Mouse (Mus musculus) brown adipose tissue, adult 24 weeks (tissue): ENCODE measurements around the gene Hadhb. TPM values are rescaled to one million over a fixed set of nuclear protein-coding genes. Genes with fewer than 3 reads are reported as not detected.
"Not testable (repeated sequence)": the region's sequence is repeated elsewhere in the genome, so short reads cannot be mapped to it uniquely, and the experiment has no call there.

Source experiments
- H3K27ac ChIP-seq: fragments of 200-500 bp; replicated peaks from 2 replicates; pipeline ENCODE4 v1.5.1; 2012; ENCODE audit warnings: low read depth, mild to moderate bottlenecking, low read length
- H3K4me1 ChIP-seq: fragments of 200-500 bp; 2 replicates; pipeline ENCODE4 v1.6.1; 2012; ENCODE audit warnings: low read length, mixed read lengths; ENCODE audit not compliant: control insufficient read depth, insufficient read depth, insufficient read length
- H3K4me3 ChIP-seq: fragments of 200-500 bp; 2 replicates; pipeline ENCODE4 v1.5.1; 2012; ENCODE audit warnings: low read depth, mild to moderate bottlenecking, low read length, moderate library complexity; ENCODE audit not compliant: insufficient read depth
- polyA plus RNA-seq: library from polyadenylated mRNA; stranded (reverse); fragments of >200 nt; gene quantifications from 2 replicates; pipeline ENCODE4 v1.2.4, GENCODE M21; 2012; ENCODE audit not compliant: missing spikeins, insufficient read depth, insufficient read length

Hadhb gene
- polyA plus RNA-seq, 1 experiment = 4,386 TPM

DNA sequence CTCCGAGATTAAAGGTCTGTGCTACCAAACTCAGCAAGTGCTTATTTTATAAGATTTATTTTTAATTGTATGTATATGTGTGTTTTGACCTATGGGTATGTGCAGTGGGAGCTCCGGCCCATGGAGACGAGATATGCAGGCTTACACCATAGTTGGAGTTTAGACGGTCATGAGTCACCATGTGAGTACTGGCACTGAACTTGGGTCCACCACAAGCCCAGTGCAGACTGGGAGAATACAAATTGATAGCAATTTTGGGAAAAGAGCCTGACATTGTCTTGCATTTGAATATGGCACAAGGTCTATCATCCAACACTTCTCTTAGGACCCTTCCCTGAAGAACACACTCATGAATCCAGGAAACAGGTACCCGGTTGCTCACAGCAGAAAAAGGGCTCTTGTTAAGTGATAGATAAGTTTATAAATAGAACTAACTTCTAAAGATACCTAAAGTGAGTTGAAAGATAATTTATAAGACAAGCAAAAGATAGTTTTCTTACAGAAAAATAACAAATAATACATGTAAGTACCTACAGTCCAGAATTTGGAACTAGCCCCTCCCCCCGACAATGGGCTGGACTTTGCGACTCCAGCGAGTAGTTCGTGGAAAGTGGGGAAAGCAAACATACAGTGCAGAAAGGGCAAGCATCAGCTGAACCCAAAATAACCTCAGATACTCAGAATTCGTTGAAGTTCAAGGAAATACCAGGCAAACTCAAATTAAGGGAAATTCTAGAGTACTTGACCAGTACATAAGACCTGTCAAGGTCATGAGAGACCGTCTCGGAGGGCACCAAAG lies 32.8 kb downstream of the Hadhb start:
- Histone ChIP-seq H3K4me3 (no peak overlapping the region), H3K27ac (0 out of 2 replicates have a peak overlapping the region, but pooled peaks have one; percentile 11), H3K4me1 (no peaks in the 10 kb centered on the region)

DNA sequence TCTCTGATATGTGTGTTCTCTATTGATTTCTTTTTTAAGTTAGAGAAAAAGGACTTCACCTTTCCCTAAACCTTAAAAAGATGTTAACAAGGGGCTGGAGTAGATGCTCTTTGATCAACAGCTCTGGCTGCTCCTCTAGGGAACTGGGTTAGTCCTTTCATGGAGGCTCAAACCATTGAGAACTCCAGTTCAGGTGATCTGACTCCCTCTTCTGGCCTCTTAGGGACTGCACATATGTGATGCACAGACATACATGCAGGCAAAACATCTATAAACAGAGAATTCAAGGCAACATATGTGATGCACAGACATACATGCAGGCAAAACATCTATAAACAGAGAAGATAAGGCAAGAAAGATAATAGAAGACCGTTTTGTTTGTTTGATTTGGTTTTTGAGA lies 37.4 kb downstream of the Hadhb start:
- no peaks in the 10 kb centered on the region for H3K4me1 ChIP-seq
- no peak overlapping the region for H3K4me3 ChIP-seq
- H3K27ac ChIP-seq = no peak overlapping the region

DNA sequence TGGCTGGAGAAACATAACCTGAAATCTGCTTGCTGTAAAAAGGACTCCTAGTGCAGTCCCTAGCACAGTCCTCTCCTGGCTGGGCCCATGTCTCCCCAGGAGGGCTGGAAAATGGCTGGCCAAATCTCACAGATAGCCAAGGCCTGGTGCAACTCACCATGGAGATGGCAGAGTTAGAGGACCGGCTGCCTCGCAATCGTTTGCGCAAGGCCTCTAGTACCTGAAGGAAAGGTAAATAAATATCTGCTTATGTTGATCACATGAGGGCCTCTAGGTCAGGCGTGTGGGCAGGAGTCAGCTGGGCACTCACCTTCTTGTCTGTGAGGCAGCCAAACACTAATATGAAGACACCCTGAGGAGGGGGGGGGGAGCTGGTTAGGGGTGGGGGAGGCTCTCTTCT lies 40.3 kb downstream of the Hadhb start:
- H3K27ac ChIP-seq = no peak overlapping the region
- no peak overlapping the region for H3K4me3 ChIP-seq
- H3K4me1 ChIP-seq = no peaks in the 10 kb centered on the region

DNA sequence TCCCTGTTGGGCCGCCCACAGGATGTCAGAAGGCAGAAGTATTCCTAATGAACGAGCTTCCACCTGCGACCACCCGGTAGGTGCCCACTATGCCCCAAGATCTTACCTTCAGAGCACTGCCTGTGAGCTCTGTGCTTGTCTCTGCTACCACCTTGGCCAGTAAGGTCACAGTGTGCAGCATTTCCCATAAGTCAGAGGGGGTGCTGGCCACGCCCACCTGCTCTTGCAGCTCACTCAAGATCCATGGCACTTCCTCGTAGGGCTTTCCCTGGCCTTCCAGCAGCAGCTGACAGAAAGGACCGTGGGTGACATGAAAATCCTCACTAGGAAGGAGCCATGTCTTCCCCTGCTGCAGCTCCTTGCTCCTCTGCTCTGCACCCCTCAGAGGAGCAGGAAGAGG lies 43.2 kb downstream of the Hadhb start:
- Histone ChIP-seq H3K27ac (no peak overlapping the region), H3K4me3 (no peak overlapping the region), H3K4me1 (no peaks in the 10 kb centered on the region)

DNA sequence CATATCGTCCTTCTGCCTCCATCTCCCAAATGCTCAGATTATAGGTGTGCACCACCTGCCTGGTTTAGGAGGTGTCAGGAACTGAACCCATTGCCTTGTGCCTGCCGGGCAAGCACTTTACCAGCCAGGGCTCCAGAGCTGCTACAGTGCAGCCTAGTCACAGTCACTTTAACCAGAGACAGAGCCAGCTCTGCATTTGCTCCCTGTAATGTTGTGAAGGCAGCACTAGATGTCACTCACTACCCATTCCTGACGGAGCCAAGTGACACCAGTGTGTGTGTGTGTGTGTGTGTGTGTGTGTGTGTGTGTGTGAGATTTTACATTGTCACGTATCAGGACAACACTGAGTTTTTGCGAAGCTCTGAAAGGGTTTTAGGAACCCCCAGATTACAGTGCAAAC lies 46.5 kb downstream of the Hadhb start:
- no peak overlapping the region for H3K27ac ChIP-seq
- no peak overlapping the region for H3K4me3 ChIP-seq
- H3K4me1 ChIP-seq = no peaks in the 10 kb centered on the region

DNA sequence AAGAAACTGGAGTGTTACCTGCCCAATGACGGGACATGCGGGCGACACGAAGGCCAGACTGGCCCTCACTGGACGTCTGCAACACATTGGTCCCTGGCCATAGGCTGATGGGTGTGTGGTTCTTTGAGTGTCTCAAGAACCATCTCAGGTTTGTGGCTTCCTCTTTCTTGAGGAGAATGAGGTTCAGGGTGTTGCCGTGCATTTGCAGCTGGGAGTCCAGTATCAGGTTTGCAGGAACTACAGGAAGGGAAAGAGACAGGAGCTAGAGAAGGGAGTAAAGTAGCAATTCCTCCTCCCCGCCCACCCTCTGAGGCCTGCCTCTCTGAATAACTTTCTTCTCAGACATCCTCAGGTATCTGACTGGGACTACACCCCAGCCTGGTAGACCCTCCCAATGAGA lies 47.2 kb downstream of the Hadhb start:
- H3K4me1 ChIP-seq = no peaks in the 10 kb centered on the region
- H3K4me3 ChIP-seq = no peak overlapping the region
- no peak overlapping the region for H3K27ac ChIP-seq

DNA sequence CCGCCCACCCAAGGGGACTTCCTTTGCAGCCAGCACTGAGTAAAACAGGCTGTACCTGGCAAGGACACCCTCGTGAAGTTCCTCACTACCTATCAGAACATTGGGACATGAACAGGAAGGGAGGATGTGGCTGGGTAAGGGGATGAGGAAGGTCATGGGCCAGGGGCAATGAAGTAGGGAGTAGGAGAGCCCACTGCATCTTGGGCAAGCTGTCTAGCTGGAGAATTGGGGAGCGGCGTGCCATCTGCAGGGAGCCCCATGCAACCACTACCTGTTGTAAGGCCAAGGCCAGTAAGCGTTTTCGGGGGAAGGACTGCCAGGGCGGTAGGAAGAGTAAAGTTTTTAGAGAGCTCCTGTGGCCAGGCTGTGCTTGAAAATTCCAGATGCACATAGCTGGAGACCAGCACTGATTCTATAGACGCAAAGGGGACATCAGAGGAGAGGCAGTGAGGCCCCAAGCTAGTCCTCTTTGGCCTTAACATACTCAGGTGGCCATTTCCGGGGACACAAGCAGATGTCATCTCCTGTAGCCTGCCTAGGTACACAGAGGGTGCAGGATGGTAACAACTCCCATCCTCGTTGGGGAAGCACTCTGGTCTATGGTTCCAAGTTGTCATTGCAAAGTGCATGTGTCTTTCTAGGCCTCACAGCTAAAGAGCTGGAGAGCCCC lies 48.3 kb downstream of the Hadhb start:
- Histone ChIP-seq H3K27ac (no peak overlapping the region), H3K4me3 (no peak overlapping the region), H3K4me1 (no peaks in the 10 kb centered on the region)

DNA sequence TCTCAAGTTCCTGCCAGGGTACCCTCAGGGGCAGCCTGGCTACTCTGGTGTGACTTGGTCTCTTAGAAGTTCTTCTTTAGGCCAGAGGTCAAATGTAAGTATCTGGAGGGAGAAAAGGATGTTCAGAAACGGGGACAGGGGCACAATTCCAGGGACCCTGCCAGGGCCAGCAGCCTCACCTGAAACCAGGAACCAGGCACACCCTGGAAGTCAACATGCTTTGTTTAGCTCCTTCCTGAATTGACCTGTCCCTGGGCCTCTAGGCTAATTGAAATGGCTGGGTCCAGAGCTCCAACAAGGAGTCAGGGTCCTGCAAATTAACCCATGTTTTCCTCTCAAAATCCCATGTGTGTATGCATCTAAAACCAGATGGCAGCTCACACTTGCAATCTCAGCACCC lies 49.4 kb downstream of the Hadhb start:
- H3K4me1 ChIP-seq = no peaks in the 10 kb centered on the region
- no peak overlapping the region for H3K27ac ChIP-seq
- no peak overlapping the region for H3K4me3 ChIP-seq

DNA sequence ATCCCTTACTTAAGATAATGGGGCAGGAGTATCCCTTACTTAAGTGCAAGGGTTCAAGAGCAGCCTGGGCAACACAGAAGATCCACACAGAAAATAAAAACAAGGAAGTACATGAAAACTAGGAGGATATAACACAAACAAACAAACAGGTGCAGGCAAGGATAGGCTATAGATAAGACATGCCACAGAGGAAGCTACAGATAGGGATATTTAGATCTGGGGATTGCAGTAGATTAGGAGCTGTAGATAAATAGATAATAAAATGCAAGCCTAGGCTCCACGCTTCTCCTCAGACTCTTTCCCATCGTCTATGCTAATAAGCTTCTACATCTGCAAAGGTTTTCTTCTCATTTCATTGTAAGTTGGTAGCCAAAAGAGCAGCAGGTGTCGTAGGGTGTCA lies 50.0 kb downstream of the Hadhb start:
- H3K27ac ChIP-seq = no peak overlapping the region
- H3K4me3 ChIP-seq = no peak overlapping the region
- no peaks in the 10 kb centered on the region for H3K4me1 ChIP-seq

DNA sequence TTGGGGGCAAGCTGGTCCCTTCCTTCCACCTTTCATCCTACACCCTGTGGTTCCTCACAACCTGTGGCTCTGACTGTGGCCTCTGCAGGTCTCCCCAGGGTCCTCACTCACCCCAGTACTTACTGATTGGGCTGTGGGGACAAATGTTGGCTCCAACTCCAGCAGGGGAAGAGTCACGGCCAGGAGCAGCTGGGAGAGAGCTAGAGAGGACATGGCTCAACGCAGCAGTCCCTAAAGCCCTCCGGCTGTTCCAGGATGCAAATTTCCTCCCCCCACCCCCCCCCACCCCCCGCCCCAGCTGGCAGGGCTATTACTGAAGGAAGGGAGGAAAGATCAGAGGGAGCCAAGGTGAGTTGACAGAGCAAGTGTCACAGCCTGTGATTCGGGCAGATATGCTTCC lies 50.4 kb downstream of the Hadhb start, which contains the start of gene Adgrf3:
Gene Adgrf3 (minus strand): TSS at position 230 of the 400 bp plus-strand sequence.
- Histone ChIP-seq H3K27ac (no peak within 1 kb of the TSS), H3K4me3 (no peak within 1 kb of the TSS), H3K4me1 (no peaks in the 10 kb centered on the region)

DNA sequence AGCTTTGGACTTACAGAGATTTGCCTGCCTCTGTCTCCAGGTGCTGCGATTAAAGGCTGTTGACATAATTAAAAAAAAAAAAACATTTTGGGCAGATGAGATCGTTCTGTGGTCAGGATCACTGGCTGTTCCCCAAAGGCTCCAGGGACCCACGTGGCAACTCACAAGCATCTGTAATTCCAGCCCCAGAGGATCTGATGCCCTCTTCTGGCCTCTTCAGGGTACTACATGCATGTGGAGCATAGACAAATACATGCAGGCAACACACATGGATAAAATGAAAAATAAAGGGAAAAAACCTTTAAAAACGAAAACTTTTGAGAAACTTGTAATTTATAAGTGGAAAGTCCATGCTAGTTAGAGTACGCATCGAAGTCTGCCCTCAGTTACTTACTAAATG lies 52.2 kb downstream of the Hadhb start:
- H3K4me1 ChIP-seq = no peaks in the 10 kb centered on the region
- no peak overlapping the region for H3K4me3 ChIP-seq
- no peak overlapping the region for H3K27ac ChIP-seq

DNA sequence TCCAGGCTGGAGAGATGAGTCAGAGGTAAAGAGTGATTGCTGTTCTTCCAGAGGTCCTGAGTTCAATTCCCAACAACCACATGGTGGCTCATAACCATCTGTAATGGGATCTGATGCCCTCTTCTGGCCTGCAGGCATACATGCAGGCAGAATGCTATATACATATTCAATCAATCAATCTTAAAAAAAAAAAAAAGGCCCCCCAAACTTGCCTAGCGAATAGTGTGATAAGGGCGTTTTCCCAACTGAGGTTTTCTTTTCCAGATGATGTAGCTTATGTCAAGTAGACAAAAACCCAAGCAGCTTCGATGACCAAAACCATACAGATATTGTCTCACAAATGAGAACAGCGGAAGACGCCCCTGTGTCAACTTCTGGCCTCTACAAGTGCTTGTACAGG lies 55.7 kb downstream of the Hadhb start:
- H3K4me3 ChIP-seq, H3K4me1 ChIP-seq, H3K27ac ChIP-seq: not testable (repeated sequence)

DNA sequence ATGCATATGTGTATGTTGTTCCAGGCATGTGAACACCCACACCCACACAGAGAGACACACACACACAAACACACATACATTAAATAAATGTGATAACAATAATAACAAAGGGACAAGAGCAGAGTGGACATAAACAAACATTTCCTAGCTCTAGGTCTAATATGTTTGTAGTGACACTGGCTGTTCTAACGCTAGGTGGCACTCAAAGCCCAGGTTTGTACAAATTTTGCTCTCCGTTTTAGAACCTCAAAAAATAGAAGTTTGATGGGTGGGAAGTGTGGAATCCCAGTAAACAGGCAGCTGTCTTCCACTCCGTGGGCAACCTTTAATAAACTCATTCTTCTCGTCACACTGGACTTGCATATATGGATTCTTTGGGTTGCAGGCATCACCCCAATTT lies 59.8 kb downstream of the Hadhb start:
- Histone ChIP-seq H3K4me1 (no peaks in the 10 kb centered on the region), H3K27ac (no peak overlapping the region), H3K4me3 (no peak overlapping the region)

DNA sequence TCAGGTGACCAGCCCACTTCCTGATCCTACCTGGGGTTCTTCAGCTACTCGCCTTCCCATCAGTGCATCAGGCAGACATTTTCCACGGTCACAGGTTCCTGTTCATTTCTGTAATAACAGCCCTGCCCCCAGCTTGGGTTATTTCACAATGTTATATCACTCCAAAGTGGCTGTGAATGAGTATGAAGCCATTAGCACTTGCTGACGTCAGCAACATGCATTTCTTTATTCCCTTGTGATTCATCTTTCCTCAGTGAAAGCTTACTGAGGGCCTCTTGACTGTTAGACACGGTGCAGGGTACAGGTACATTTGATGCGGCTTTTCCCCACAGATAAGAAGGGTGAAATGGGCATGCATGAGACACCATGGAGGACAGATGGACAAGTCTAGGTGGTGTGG lies 60.9 kb downstream of the Hadhb start:
- Histone ChIP-seq H3K4me3 (no peak overlapping the region), H3K27ac (no peak overlapping the region), H3K4me1 (no peaks in the 10 kb centered on the region)

DNA sequence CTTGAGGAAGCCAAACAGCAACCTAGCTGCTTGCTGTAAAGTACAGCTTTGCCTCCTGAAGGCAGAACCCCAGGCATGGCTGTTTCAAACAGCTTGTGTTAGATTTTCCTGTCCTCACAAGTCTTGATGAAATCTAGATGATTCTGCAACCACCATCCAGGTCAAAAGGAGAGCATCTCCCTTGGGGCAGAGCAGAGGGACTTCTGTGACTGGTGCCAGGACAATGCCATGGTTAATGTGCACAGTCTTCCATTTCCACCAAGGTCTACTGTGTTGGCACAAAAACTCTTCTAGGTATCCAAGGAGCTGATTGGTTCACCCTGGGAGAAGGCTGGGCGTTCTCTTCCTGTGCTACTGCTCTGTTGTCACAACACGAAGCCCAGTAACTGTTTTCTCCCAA lies 64.7 kb downstream of the Hadhb start:
- H3K27ac ChIP-seq = no peak overlapping the region
- no peak overlapping the region for H3K4me3 ChIP-seq
- no peaks in the 10 kb centered on the region for H3K4me1 ChIP-seq

DNA sequence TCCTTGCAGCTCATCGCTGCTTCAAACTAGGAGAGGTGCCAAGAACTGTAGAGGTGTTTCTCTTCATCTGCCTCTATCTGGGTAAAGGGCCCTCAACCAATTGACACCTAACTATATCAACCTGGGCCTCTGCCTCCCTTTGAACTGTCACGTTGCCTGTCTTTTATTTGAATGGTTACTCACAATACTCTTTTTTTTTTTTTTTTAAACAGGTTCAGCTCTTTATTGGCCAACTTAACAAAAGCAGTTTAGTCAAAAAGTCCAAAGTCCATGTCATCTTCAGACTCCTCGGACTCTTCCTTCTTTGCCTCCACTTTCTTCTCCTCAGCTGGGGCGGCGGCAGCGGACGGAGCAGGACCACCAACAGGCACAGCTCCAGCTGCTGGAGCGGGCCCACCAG lies 65.6 kb downstream of the Hadhb start:
- no peak overlapping the region for H3K4me3 ChIP-seq

More for the DNA sequence above, 65.6 kb downstream of the Hadhb start:
- Histone ChIP-seq H3K27ac (no peak overlapping the region), H3K4me1 (no peaks in the 10 kb centered on the region)
